Mouse (Mus musculus) neural tube, embryonic 14.5 days (tissue): ENCODE results near the gene Hacd3. TPM values are rescaled to one million over a fixed set of nuclear protein-coding genes. Genes with fewer than 3 reads are reported as not detected.

Experiments
- ATAC-seq: fragments of 200-750 bp; cut with Nextera tagmentation; 2 replicates; pipeline ENCODE4 v1.8.0; 2017; ENCODE audit warnings: low read depth, mild to moderate bottlenecking, moderate TSS enrichment, moderate library complexity
- H3K27ac ChIP-seq: fragments of 300-500 bp; sonication (generic); 2 replicates; pipeline ENCODE4 v1.5.1; 2014; ENCODE audit warnings: low read depth, mild to moderate bottlenecking, control low read depth, low read length, moderate library complexity, mixed read lengths
- H3K27me3 ChIP-seq: fragments of 300-500 bp; sonication (generic); 2 replicates; pipeline ENCODE4 v1.6.1; 2014; ENCODE audit warnings: low read length; ENCODE audit not compliant: control insufficient read depth, insufficient read depth
- H3K36me3 ChIP-seq: fragments of 300-500 bp; sonication (generic); 2 replicates; pipeline ENCODE4 v1.6.1; 2014; ENCODE audit warnings: low read length, mixed read lengths; ENCODE audit not compliant: control insufficient read depth, insufficient read depth
- H3K4me1 ChIP-seq: fragments of 300-500 bp; sonication (generic); 2 replicates; pipeline ENCODE4 v1.6.1; 2014; ENCODE audit warnings: low read length; ENCODE audit not compliant: control insufficient read depth, insufficient read depth
- H3K4me2 ChIP-seq: fragments of 300-500 bp; sonication (generic); 2 replicates; pipeline ENCODE4 v1.6.1; 2014; ENCODE audit warnings: mild to moderate bottlenecking, low read depth, low read length, control low read depth
- H3K4me3 ChIP-seq: fragments of 300-500 bp; sonication (generic); 2 replicates; pipeline ENCODE4 v1.5.1; 2014; ENCODE audit warnings: low read depth, low read length, control low read depth, mixed read lengths
- H3K9ac ChIP-seq: fragments of 300-500 bp; sonication (generic); replicated peaks from 2 replicates; pipeline ENCODE4 v1.6.1; 2014; ENCODE audit warnings: low read depth, mild to moderate bottlenecking, control low read depth, low read length, mixed read lengths
- H3K9me3 ChIP-seq: fragments of 300-500 bp; sonication (generic); 2 replicates; pipeline ENCODE4 v1.6.1; 2016; ENCODE audit warnings: low read length; ENCODE audit not compliant: control insufficient read depth
- whole genome bisulfite sequencing: fragments of 180-500 bp; shearing (Covaris S2); extraction: QIAGEN DNeasy Blood & Tissue Kit; methylation state at CpG from one replicate; pipeline ENCODE4 v1.1.7; 2014; 5-methylcytosine and 5-hydroxymethylcytosine counted together
- polyA plus RNA-seq: library from polyadenylated mRNA; unstranded; fragments of >200 nt; fragmentation: Nextera tagmentation; extraction: Ambion mirVana; gene quantifications from 2 replicates; pipeline ENCODE4 v1.2.1, GENCODE M21; 2014

Hacd3 gene
- polyA plus RNA-seq, 1 experiment from 2014 or later = 225 TPM

GRCm38 (mm10) chr9:64980548-64980947 lies 40.9 kb downstream of the Hacd3 start:
- Histone ChIP-seq H3K4me1 (no peaks in the 10 kb centered on the region), H3K36me3 (peaks cover 62% of the 10 kb centered on the region), H3K27me3 (no peaks in the 10 kb centered on the region), H3K9me3 (no peaks in the 10 kb centered on the region), H3K4me3 (no peak overlapping the region), H3K9ac (no peak overlapping the region), H3K4me2 (no peak overlapping the region), H3K27ac (no peak overlapping the region)
- 86% methylated on average over 3 of the region's 3 CpGs for WGBS
- no peak for ATAC-seq

GRCm38 (mm10) chr9:64960978-64961320 lies 60.5 kb downstream of the Hacd3 start:
- Histone ChIP-seq H3K27ac (peak overlapping the region; percentile 81), H3K4me3 (peak overlapping the region; percentile 76), H3K9me3 (no peaks in the 10 kb centered on the region), H3K27me3 (no peaks in the 10 kb centered on the region), H3K9ac (peak overlapping the region; percentile 82), H3K4me1 (peaks cover 8% of the 10 kb centered on the region), H3K4me2 (peak overlapping the region; percentile 82), H3K36me3 (peaks cover 13% of the 10 kb centered on the region; the same call in 1 of the 2 replicates)
- 0% methylated on average over 17 of the region's 17 CpGs for WGBS
- no peak; the same call in 1 of the 2 replicates for ATAC-seq

- H3K4me3 ChIP-seq = peak within 1 kb of the TSS; percentile 76
- peaks cover 12% of the 10 kb centered on the region; the same call in 1 of the 2 replicates for H3K36me3 ChIP-seq
- H3K27me3 ChIP-seq = no peaks in the 10 kb centered on the region
- 5% methylated on average over 29 of the region's 29 CpGs for WGBS
- H3K9me3 ChIP-seq = no peaks in the 10 kb centered on the region
- peak within 1 kb of the TSS; percentile 82 for H3K9ac ChIP-seq
- H3K27ac ChIP-seq = peak within 1 kb of the TSS; percentile 81
- ATAC-seq = peak; percentile 97
- peak within 1 kb of the TSS; percentile 82 for H3K4me2 ChIP-seq
- peaks cover 8% of the 10 kb centered on the region for H3K4me1 ChIP-seq
Observed at GRCm38 (mm10) chr9:64960117-64960977, 61.1 kb downstream of the Hacd3 start, which contains the start of gene Ints14. TSS of gene Ints14 (plus strand) at chr9:64960905.

GRCm38 (mm10) chr9:64957276-64957675 lies 64.2 kb downstream of the Hacd3 start:
- WGBS = 91% methylated on average over 3 of the region's 3 CpGs
- no peak for ATAC-seq
- no peak overlapping the region for H3K9ac ChIP-seq
- no peaks in the 10 kb centered on the region for H3K27me3 ChIP-seq
- no peaks in the 10 kb centered on the region for H3K9me3 ChIP-seq
- H3K36me3 ChIP-seq = no peaks in the 10 kb centered on the region
- H3K4me3 ChIP-seq = no peak overlapping the region
- H3K4me1 ChIP-seq = peaks cover 8% of the 10 kb centered on the region
- no peak overlapping the region for H3K4me2 ChIP-seq
- H3K27ac ChIP-seq = no peak overlapping the region

- Histone ChIP-seq H3K9ac (no peak overlapping the region), H3K27ac (peak overlapping the region; percentile 44; the same call in 1 of the 2 replicates), H3K9me3 (no peaks in the 10 kb centered on the region), H3K27me3 (no peaks in the 10 kb centered on the region), H3K4me2 (peak overlapping the region; percentile 16; the same call in 1 of the 2 replicates), H3K36me3 (no peaks in the 10 kb centered on the region), H3K4me3 (no peak overlapping the region), H3K4me1 (peaks cover 1% of the 10 kb centered on the region)
- no peak for ATAC-seq
- 26% methylated on average over 12 of the region's 12 CpGs for WGBS
Observed at GRCm38 (mm10) chr9:64956337-64956736, 65.2 kb downstream of the Hacd3 start.

GRCm38 (mm10) chr9:64953190-64953589 lies 68.3 kb downstream of the Hacd3 start:
- WGBS = 84% methylated on average over 7 of the region's 7 CpGs
- Histone ChIP-seq H3K4me3 (no peak overlapping the region), H3K27me3 (no peaks in the 10 kb centered on the region), H3K4me1 (no peaks in the 10 kb centered on the region), H3K9ac (no peak overlapping the region), H3K4me2 (no peak overlapping the region), H3K27ac (no peak overlapping the region), H3K36me3 (no peaks in the 10 kb centered on the region), H3K9me3 (no peaks in the 10 kb centered on the region)
- no peak for ATAC-seq

- Histone ChIP-seq H3K36me3 (no peaks in the 10 kb centered on the region), H3K9me3 (no peaks in the 10 kb centered on the region), H3K27ac (no peak overlapping the region), H3K9ac (no peak overlapping the region), H3K4me3 (no peak overlapping the region), H3K27me3 (no peaks in the 10 kb centered on the region), H3K4me1 (no peaks in the 10 kb centered on the region), H3K4me2 (no peak overlapping the region)
- ATAC-seq = no peak
- WGBS = 25% methylated on average over 5 of the region's 5 CpGs
Observed at GRCm38 (mm10) chr9:64952055-64952454, 69.4 kb downstream of the Hacd3 start.

- H3K4me3 ChIP-seq = no peak within 1 kb of the TSS
- WGBS = 48% methylated on average over 11 of the region's 11 CpGs
- no peaks in the 10 kb centered on the region for H3K27me3 ChIP-seq
- H3K9ac ChIP-seq = no peak within 1 kb of the TSS
- H3K9me3 ChIP-seq = no peaks in the 10 kb centered on the region
- H3K4me1 ChIP-seq = no peaks in the 10 kb centered on the region
- ATAC-seq = no peak
- H3K27ac ChIP-seq = no peak within 1 kb of the TSS
- no peak within 1 kb of the TSS for H3K4me2 ChIP-seq
- no peaks in the 10 kb centered on the region for H3K36me3 ChIP-seq
Observed at GRCm38 (mm10) chr9:64951161-64951657, 70.3 kb downstream of the Hacd3 start, which contains the start of gene Slc24a1. TSS of gene Slc24a1 (minus strand) at chr9:64951607.

- Histone ChIP-seq H3K9me3 (no peaks in the 10 kb centered on the region), H3K27ac (no peak overlapping the region), H3K4me1 (peaks cover 4% of the 10 kb centered on the region; the same call in 1 of the 2 replicates), H3K4me2 (no peak overlapping the region), H3K27me3 (no peaks in the 10 kb centered on the region), H3K9ac (no peak overlapping the region), H3K36me3 (no peaks in the 10 kb centered on the region), H3K4me3 (no peak overlapping the region)
- ATAC-seq = no peak
- WGBS = 92% methylated on average over 9 of the region's 9 CpGs
Observed at GRCm38 (mm10) chr9:64947483-64948095, 73.9 kb downstream of the Hacd3 start.
